Mouse (Mus musculus): ENCODE measurements around the gene Abcb4. TPM values are rescaled to one million over a fixed set of nuclear protein-coding genes. Genes with fewer than 3 reads are reported as not detected.
A peak's percentile ranks its signal among the peaks of the same experiment; 100 is the strongest.
"Not testable (repeated sequence)": the region's sequence is repeated elsewhere in the genome, so short reads cannot be mapped to it uniquely, and the experiment has no call there.

Gene Abcb4
- polyA plus RNA-seq, 1 experiment from 2014 or later, result 0.46 TPM

- Histone ChIP-seq H3K4me1 (no peaks in the 10 kb centered on the region), H3K36me3 (replicated peaks) (no peaks in the 10 kb centered on the region), H3K9me3 (no peaks in the 10 kb centered on the region; the same call in 1 of the 2 replicates), H3K9ac (no peak overlapping the region), H3K27me3 (replicated peaks) (no peaks in the 10 kb centered on the region), H3K4me2 (no peak overlapping the region), H3K27ac (no peak overlapping the region), H3K4me3 (no peak overlapping the region)
- no peak for ATAC-seq (replicated peaks)
- WGBS, result 88% methylated on average over 9 of the region's 9 CpGs
Observed at GRCm38 (mm10) chr5:8928440-8928839, 34.9 kb downstream of the Abcb4 start.

- 90% methylated on average over 7 of the region's 7 CpGs for WGBS
- H3K4me1 ChIP-seq, result no peaks in the 10 kb centered on the region
- H3K27ac ChIP-seq, result no peak overlapping the region
- H3K9me3 ChIP-seq, result no peaks in the 10 kb centered on the region
- ATAC-seq (replicated peaks), result no peak
- no peak overlapping the region for H3K9ac ChIP-seq
- H3K27me3 ChIP-seq (replicated peaks), result no peaks in the 10 kb centered on the region
- no peak overlapping the region for H3K4me2 ChIP-seq
- H3K4me3 ChIP-seq, result no peak overlapping the region
- no peaks in the 10 kb centered on the region for H3K36me3 ChIP-seq (replicated peaks)
Observed at GRCm38 (mm10) chr5:8937965-8938364, 44.4 kb downstream of the Abcb4 start.

- no CpG with 5 or more reads among the region's 1 CpGs for WGBS
- not testable (repeated sequence) for H3K36me3 ChIP-seq (replicated peaks); H3K4me3 ChIP-seq; H3K9me3 ChIP-seq; H3K27me3 ChIP-seq (replicated peaks); H3K4me2 ChIP-seq; H3K4me1 ChIP-seq; H3K27ac ChIP-seq; ATAC-seq (replicated peaks); H3K9ac ChIP-seq
Observed at GRCm38 (mm10) chr5:8941266-8941665, 47.7 kb downstream of the Abcb4 start.

GRCm38 (mm10) chr5:8943836-8944235 lies 50.3 kb downstream of the Abcb4 start:
- H3K27ac ChIP-seq, result no peak overlapping the region
- H3K4me1 ChIP-seq, result no peaks in the 10 kb centered on the region
- no peak for ATAC-seq (replicated peaks)
- H3K4me3 ChIP-seq, result no peak overlapping the region
- WGBS, result 86% methylated on average over 3 of the region's 3 CpGs
- no peak overlapping the region for H3K4me2 ChIP-seq
- H3K27me3 ChIP-seq (replicated peaks), result no peaks in the 10 kb centered on the region
- H3K9me3 ChIP-seq, result no peaks in the 10 kb centered on the region
- H3K9ac ChIP-seq, result no peak overlapping the region
- no peaks in the 10 kb centered on the region for H3K36me3 ChIP-seq (replicated peaks)

GRCm38 (mm10) chr5:8947423-8948110 lies 54.0 kb downstream of the Abcb4 start:
- no peaks in the 10 kb centered on the region for H3K36me3 ChIP-seq (replicated peaks)
- H3K4me3 ChIP-seq, result no peak overlapping the region
- ATAC-seq (replicated peaks), result 0 out of 2 replicates have a peak, but pooled peaks have one; percentile 45
- no peak overlapping the region for H3K9ac ChIP-seq
- H3K27me3 ChIP-seq (replicated peaks), result no peaks in the 10 kb centered on the region
- no peak overlapping the region for H3K27ac ChIP-seq
- H3K9me3 ChIP-seq, result no peaks in the 10 kb centered on the region
- H3K4me2 ChIP-seq, result no peak overlapping the region
- no peaks in the 10 kb centered on the region for H3K4me1 ChIP-seq
- WGBS, result 48% methylated on average over 4 of the region's 4 CpGs

GRCm38 (mm10) chr5:8953660-8954059 lies 60.1 kb downstream of the Abcb4 start:
- no peaks in the 10 kb centered on the region for H3K36me3 ChIP-seq (replicated peaks)
- no peak for ATAC-seq (replicated peaks)
- H3K9me3 ChIP-seq, result no peaks in the 10 kb centered on the region
- 96% methylated on average over 2 of the region's 2 CpGs for WGBS
- H3K4me1 ChIP-seq, result no peaks in the 10 kb centered on the region
- no peaks in the 10 kb centered on the region for H3K27me3 ChIP-seq (replicated peaks)
- H3K4me2 ChIP-seq, result no peak overlapping the region
- H3K4me3 ChIP-seq, result no peak overlapping the region
- no peak overlapping the region for H3K9ac ChIP-seq
- H3K27ac ChIP-seq, result no peak overlapping the region

GRCm38 (mm10) chr5:8955544-8955943 lies 62.0 kb downstream of the Abcb4 start:
- no peak overlapping the region for H3K4me2 ChIP-seq
- H3K27ac ChIP-seq, result no peak overlapping the region
- whole genome bisulfite sequencing, result 95% methylated on average over 3 of the region's 3 CpGs
- H3K27me3 ChIP-seq (replicated peaks), result no peaks in the 10 kb centered on the region
- H3K36me3 ChIP-seq (replicated peaks), result no peaks in the 10 kb centered on the region
- no peaks in the 10 kb centered on the region for H3K4me1 ChIP-seq
- H3K9ac ChIP-seq, result no peak overlapping the region
- no peak overlapping the region for H3K4me3 ChIP-seq
- no peak for ATAC-seq (replicated peaks)
- H3K9me3 ChIP-seq, result no peaks in the 10 kb centered on the region

DNA sequence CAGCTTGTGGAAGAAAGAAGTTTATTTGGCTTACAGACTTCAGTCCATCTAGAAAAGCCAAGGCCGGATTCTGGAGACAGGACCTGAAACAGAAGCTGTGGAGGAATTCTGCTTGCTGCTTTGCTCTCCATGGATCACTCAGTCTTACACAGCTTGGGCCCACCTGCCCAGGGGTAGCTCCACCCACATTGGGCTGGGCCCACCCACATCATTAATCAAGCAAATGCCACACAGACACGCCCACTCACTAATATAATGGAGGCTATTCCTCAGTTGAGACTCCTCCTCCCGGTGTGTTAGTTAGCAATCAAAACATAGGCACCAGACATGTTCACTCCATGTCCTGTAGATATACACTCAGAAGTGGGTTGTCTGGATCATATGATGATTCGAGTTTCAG lies 67.0 kb downstream of the Abcb4 start:
- WGBS, result 92% methylated on average over 4 of the region's 4 CpGs

DNA sequence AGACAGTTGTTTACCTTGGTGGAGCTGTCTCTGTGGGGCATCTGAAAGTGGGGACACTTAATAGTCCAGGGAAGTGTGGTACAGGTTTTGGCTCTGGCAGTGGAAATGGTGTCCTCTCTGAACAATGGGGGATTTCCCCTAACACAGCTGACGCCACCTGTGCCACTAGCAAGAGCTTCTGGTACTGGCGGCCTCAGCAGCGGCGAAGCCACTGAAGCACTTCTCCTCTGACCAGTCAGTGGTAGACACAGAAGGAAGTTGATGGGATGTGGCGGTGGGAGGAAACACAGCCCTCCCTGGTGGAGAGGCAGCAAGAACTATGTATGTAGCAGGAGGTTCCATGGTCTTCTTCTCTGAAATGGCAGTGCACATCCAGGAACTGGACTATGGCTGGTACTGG lies 71.0 kb downstream of the Abcb4 start:
- Histone ChIP-seq H3K4me3 (no peak overlapping the region), H3K27ac (no peak overlapping the region), H3K9ac (no peak overlapping the region), H3K27me3 (replicated peaks) (no peaks in the 10 kb centered on the region), H3K4me1 (no peaks in the 10 kb centered on the region), H3K36me3 (replicated peaks) (no peaks in the 10 kb centered on the region), H3K9me3 (no peaks in the 10 kb centered on the region), H3K4me2 (no peak overlapping the region)
- WGBS, result 92% methylated on average over 5 of the region's 5 CpGs
- ATAC-seq (replicated peaks), result no peak

More for the DNA sequence above, 67.0 kb downstream of the Abcb4 start:
- H3K4me2 ChIP-seq, result no peak overlapping the region
- no peak overlapping the region for H3K27ac ChIP-seq
- H3K27me3 ChIP-seq (replicated peaks), result no peaks in the 10 kb centered on the region
- no peak overlapping the region for H3K9ac ChIP-seq
- H3K36me3 ChIP-seq (replicated peaks), result no peaks in the 10 kb centered on the region
- no peak for ATAC-seq (replicated peaks)
- H3K4me3 ChIP-seq, result no peak overlapping the region
- H3K9me3 ChIP-seq, result no peaks in the 10 kb centered on the region
- no peaks in the 10 kb centered on the region for H3K4me1 ChIP-seq

DNA sequence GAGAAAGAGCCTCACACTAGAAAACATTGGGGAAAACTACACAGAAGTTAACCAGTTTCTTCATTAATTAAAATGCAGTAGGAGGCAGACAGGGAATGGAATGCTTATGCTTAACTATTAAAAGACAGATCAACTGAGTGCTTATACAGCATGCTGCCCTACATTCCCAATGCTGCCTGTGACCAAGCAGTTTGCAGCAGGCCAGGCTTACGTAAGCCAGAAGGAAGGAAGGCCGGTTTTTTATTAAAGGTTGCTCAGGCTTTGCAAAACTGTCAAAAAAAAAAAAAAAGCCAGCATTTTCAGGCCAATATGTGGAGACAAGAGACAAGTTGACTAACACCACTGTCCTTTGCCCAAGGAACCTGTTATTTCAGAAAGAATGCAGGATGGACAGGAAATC lies 77.2 kb downstream of the Abcb4 start:
- Histone ChIP-seq H3K27ac (no peak overlapping the region), H3K27me3 (replicated peaks) (no peaks in the 10 kb centered on the region), H3K4me1 (no peaks in the 10 kb centered on the region), H3K36me3 (replicated peaks) (no peaks in the 10 kb centered on the region; the same call in 1 of the 2 replicates), H3K9ac (no peak overlapping the region), H3K4me3 (no peak overlapping the region), H3K4me2 (no peak overlapping the region), H3K9me3 (no peaks in the 10 kb centered on the region)
- WGBS, result 80% methylated on average over 2 of the region's 2 CpGs
- no peak for ATAC-seq (replicated peaks)

- Histone ChIP-seq H3K4me2 (no peak overlapping the region), H3K36me3 (replicated peaks) (no peaks in the 10 kb centered on the region; the same call in 1 of the 2 replicates), H3K9ac (no peak overlapping the region), H3K27ac (no peak overlapping the region), H3K27me3 (replicated peaks) (no peaks in the 10 kb centered on the region), H3K4me1 (no peaks in the 10 kb centered on the region), H3K4me3 (no peak overlapping the region), H3K9me3 (no peaks in the 10 kb centered on the region)
- WGBS, result 39% methylated on average over 7 of the region's 7 CpGs
- ATAC-seq (replicated peaks), result no peak
Observed at GRCm38 (mm10) chr5:8972355-8972754, 78.8 kb downstream of the Abcb4 start.

GRCm38 (mm10) chr5:8974721-8975120 lies 81.2 kb downstream of the Abcb4 start:
- no peak for ATAC-seq (replicated peaks)
- no peaks in the 10 kb centered on the region for H3K4me1 ChIP-seq

GRCm38 (mm10) chr5:8985470-8985869 lies 92.0 kb downstream of the Abcb4 start:
- no peak for ATAC-seq (replicated peaks)
- H3K4me3 ChIP-seq, result no peak overlapping the region
- H3K4me2 ChIP-seq, result no peak overlapping the region
- 96% methylated on average over 3 of the region's 3 CpGs for WGBS
- H3K27ac ChIP-seq, result no peak overlapping the region
- H3K27me3 ChIP-seq (replicated peaks), result no peaks in the 10 kb centered on the region
- 0 out of 2 replicates have a peak, but pooled peaks cover 3% of the 10 kb centered on the region for H3K36me3 ChIP-seq (replicated peaks)
- no peak overlapping the region for H3K9ac ChIP-seq
- no peaks in the 10 kb centered on the region for H3K9me3 ChIP-seq
- H3K4me1 ChIP-seq, result no peaks in the 10 kb centered on the region

More at GRCm38 (mm10) chr5:8974721-8975120, 81.2 kb downstream of the Abcb4 start:
- H3K9me3 ChIP-seq, result no peaks in the 10 kb centered on the region
- H3K4me2 ChIP-seq, result no peak overlapping the region
- no peaks in the 10 kb centered on the region for H3K27me3 ChIP-seq (replicated peaks)
- H3K9ac ChIP-seq, result no peak overlapping the region
- H3K27ac ChIP-seq, result no peak overlapping the region
- no peaks in the 10 kb centered on the region; the same call in 1 of the 2 replicates for H3K36me3 ChIP-seq (replicated peaks)
- H3K4me3 ChIP-seq, result no peak overlapping the region

Measured in midbrain, embryonic 15.5 days (tissue).